Mouse (Mus musculus) cerebellum, adult (tissue): Measurements from ENCODE around the gene Fbn1.

ENCODE experiments used
- ATAC-seq: cut with Nextera tagmentation; 2 replicates; pipeline ENCODE4 v1.9.2; 2017; ENCODE audit warnings: mild to moderate bottlenecking, moderate library complexity, mixed read lengths; ENCODE audit not compliant: insufficient number of reproducible peaks, low FRiP score, low TSS enrichment

The Fbn1 gene

GRCm38 (mm10) chr2:125470553-125471295 is 37.1 kb downstream of the Fbn1 start:
- no peak for ATAC-seq

- no peak for ATAC-seq
These were observed 43.8 kb downstream of the Fbn1 start for GRCm38 (mm10) chr2:125464036-125464435.

- ATAC-seq, result no peak
These were observed 48.7 kb downstream of the Fbn1 start for GRCm38 (mm10) chr2:125459087-125459486.

GRCm38 (mm10) chr2:125456059-125456789 is 51.6 kb downstream of the Fbn1 start:
- no peak for ATAC-seq

- no peak for ATAC-seq
These were observed 53.0 kb downstream of the Fbn1 start for GRCm38 (mm10) chr2:125454781-125455180.

GRCm38 (mm10) chr2:125452369-125453097 is 55.3 kb downstream of the Fbn1 start:
- ATAC-seq, result no peak

- ATAC-seq, result no peak
These were observed 58.4 kb downstream of the Fbn1 start for GRCm38 (mm10) chr2:125449361-125449760.

- no peak for ATAC-seq
These were observed 58.9 kb downstream of the Fbn1 start for GRCm38 (mm10) chr2:125448881-125449280.

- ATAC-seq, result no peak
These were observed 60.4 kb downstream of the Fbn1 start for GRCm38 (mm10) chr2:125447274-125447898.

GRCm38 (mm10) chr2:125438381-125438780 is 69.4 kb downstream of the Fbn1 start:
- ATAC-seq, result no peak

GRCm38 (mm10) chr2:125436240-125436639 is 71.6 kb downstream of the Fbn1 start:
- no peak for ATAC-seq

- ATAC-seq, result no peak
These were observed 74.3 kb downstream of the Fbn1 start for GRCm38 (mm10) chr2:125433524-125433923.

GRCm38 (mm10) chr2:125431491-125431890 is 76.3 kb downstream of the Fbn1 start:
- ATAC-seq, result no peak

GRCm38 (mm10) chr2:125428811-125429438 is 78.9 kb downstream of the Fbn1 start:
- peak; percentile 65; the same call in 1 of the 2 replicates for ATAC-seq

- no peak for ATAC-seq
These were observed 87.2 kb downstream of the Fbn1 start for GRCm38 (mm10) chr2:125420604-125421003.

GRCm38 (mm10) chr2:125419681-125420080 is 88.1 kb downstream of the Fbn1 start:
- no peak for ATAC-seq

- no peak for ATAC-seq
These were observed 89.2 kb downstream of the Fbn1 start for GRCm38 (mm10) chr2:125418546-125418945.

- no peak for ATAC-seq
These were observed 91.1 kb downstream of the Fbn1 start for GRCm38 (mm10) chr2:125416541-125417245.

GRCm38 (mm10) chr2:125412351-125412750 is 95.4 kb downstream of the Fbn1 start:
- no peak for ATAC-seq

- no peak for ATAC-seq
These were observed 96.0 kb downstream of the Fbn1 start for GRCm38 (mm10) chr2:125411777-125412176.
